Mouse (Mus musculus) G1E (cell line): ENCODE results near the gene Pkn3. TPM values are rescaled to one million over a fixed set of nuclear protein-coding genes. Genes with fewer than 3 reads are reported as not detected.
"Not testable (repeated sequence)": the region's sequence is repeated elsewhere in the genome, so short reads cannot be mapped to it uniquely, and the experiment has no call there.

Source experiments
- ATAC-seq: 2 replicates; pipeline ENCODE4 v1.8.0; 2016; ENCODE audit warnings: mild to moderate bottlenecking; ENCODE audit not compliant: insufficient number of reproducible peaks, poor library complexity, low FRiP score, severe bottlenecking; ENCODE audit errors: extremely low read depth
- DNase-seq: peaks from one replicate; pipeline ENCODE4 v3.0.0; 2012; ENCODE audit warnings: low spot score
- H3K27me3 ChIP-seq: 2 replicates; pipeline ENCODE4 v1.6.1; 2012; ENCODE audit warnings: mild to moderate bottlenecking, low read length, inconsistent platforms; ENCODE audit not compliant: insufficient read depth
- H3K36me3 ChIP-seq: replicated peaks from 2 replicates; pipeline ENCODE3; 2012; ENCODE audit warnings: mild to moderate bottlenecking, inconsistent platforms
- H3K4me1 ChIP-seq: 2 replicates; pipeline ENCODE4 v1.6.1; 2012; ENCODE audit warnings: low read depth, low read length, inconsistent platforms, mixed read lengths; ENCODE audit not compliant: insufficient read depth
- H3K4me3 ChIP-seq: 2 replicates; pipeline ENCODE4 v1.5.1; 2012; ENCODE audit warnings: low read depth, mild to moderate bottlenecking, inconsistent platforms, low read length, moderate library complexity, mixed read lengths
- H3K9me3 ChIP-seq: replicated peaks from 2 replicates; pipeline ENCODE4 v1.6.1; 2012; ENCODE audit warnings: inconsistent platforms
- CTCF ChIP-seq: IDR thresholded peaks from 2 replicates; pipeline ENCODE4 v1.5.1; 2012; ENCODE audit warnings: low read depth, low read length, inconsistent platforms, mixed read lengths
- GATA1 ChIP-seq: IDR thresholded peaks from 2 replicates; pipeline ENCODE4 v1.6.1; 2012; ENCODE audit warnings: borderline replicate concordance, low read length, inconsistent platforms, mixed read lengths
- GATA2 ChIP-seq: IDR thresholded peaks from 2 replicates; pipeline ENCODE4 v1.6.1; 2012; ENCODE audit warnings: low read depth, low read length, inconsistent platforms, borderline replicate concordance
- POLR2AphosphoS5 ChIP-seq: IDR thresholded peaks from 2 replicates; pipeline ENCODE4 v1.6.1; 2012; ENCODE audit warnings: low read depth, low read length, inconsistent platforms; ENCODE audit not compliant: insufficient replicate concordance
- TAL1 ChIP-seq: conservative IDR thresholded peaks from 2 replicates; pipeline ENCODE4 v1.6.1; 2012; ENCODE audit warnings: low read depth, low read length, inconsistent platforms, mixed read lengths
- polyA plus RNA-seq: library from polyadenylated mRNA; stranded (reverse); fragments of >175 nt; gene quantifications from 2 replicates; pipeline ENCODE4 v1.2.3, GENCODE M21; 2012
- total RNA-seq, 2 experiments: library from RNA; stranded (forward) in 1 of 2; stranded (reverse) in 1 of 2; fragments of 200-1000 nt in 1 of 2; fragments of >200 nt in 1 of 2; fragmentation: Nextera tagmentation in 1 of 2; gene quantifications; 2 replicates each; pipeline ENCODE4 v1.2.3; 2014 to 2017

Pkn3 gene
- total and polyA plus RNA-seq, 3 experiments: 2.4 to 14.5 (median 4.5) TPM

GRCm38 (mm10) chr2:30044550-30044949, 32.9 kb upstream of the Pkn3 start:
- H3K4me1 ChIP-seq: peaks cover 36% of the 10 kb centered on the region
- DNase-seq (no peak), ATAC-seq (no peak)
- H3K27me3 ChIP-seq: no peaks in the 10 kb centered on the region
- no peak overlapping the region for H3K4me3 ChIP-seq
- H3K36me3 ChIP-seq: peaks cover 65% of the 10 kb centered on the region
- H3K9me3 ChIP-seq: no peaks in the 10 kb centered on the region
- no peak for TF ChIP-seq GATA2
- TF ChIP-seq GATA1: no peak
- no peak for TF ChIP-seq TAL1
- TF ChIP-seq CTCF: no peak
- no peak for TF ChIP-seq POLR2AphosphoS5

DNA sequence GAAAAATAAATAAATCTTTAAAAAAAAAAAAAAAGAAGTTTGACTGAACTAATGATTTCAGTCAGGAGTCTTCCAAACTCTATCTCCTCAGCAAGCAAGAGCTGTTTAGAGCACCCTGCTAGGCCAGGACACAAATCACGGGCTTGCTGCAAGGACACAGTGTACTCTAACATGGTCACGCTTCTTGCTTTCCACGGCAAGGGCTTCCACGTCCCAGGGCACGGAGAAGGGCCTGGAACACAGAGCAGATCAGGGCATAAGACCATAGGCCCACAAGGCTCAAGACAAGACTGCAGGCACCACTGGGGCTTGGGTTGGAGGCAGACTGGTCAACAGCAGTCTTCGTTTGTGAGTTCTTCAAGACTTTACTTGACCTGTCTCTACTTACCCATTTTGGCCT, 30.4 kb upstream of the Pkn3 start:
- H3K4me3 ChIP-seq: peak overlapping the region; percentile 13; the same call in 1 of the 2 replicates
- no peak for ATAC-seq
- H3K9me3 ChIP-seq: no peaks in the 10 kb centered on the region
- H3K36me3 ChIP-seq: peaks cover 45% of the 10 kb centered on the region
- no peaks in the 10 kb centered on the region for H3K27me3 ChIP-seq
- peaks cover 41% of the 10 kb centered on the region for H3K4me1 ChIP-seq
- no peak for TF ChIP-seq POLR2AphosphoS5
- no peak for TF ChIP-seq GATA1
- TF ChIP-seq CTCF: no peak
- DNase-seq: no peak

- Histone ChIP-seq H3K9me3 (no peaks in the 10 kb centered on the region), H3K27me3 (no peaks in the 10 kb centered on the region), H3K4me1 (peaks cover 32% of the 10 kb centered on the region), H3K36me3 (peaks cover 36% of the 10 kb centered on the region), H3K4me3 (peak overlapping the region; percentile 81)
- no peak for ATAC-seq
- no peak for TF ChIP-seq CTCF
- peak; percentile 26 for DNase-seq
Measured at GRCm38 (mm10) chr2:30048101-30048501, 29.4 kb upstream of the Pkn3 start.

DNA sequence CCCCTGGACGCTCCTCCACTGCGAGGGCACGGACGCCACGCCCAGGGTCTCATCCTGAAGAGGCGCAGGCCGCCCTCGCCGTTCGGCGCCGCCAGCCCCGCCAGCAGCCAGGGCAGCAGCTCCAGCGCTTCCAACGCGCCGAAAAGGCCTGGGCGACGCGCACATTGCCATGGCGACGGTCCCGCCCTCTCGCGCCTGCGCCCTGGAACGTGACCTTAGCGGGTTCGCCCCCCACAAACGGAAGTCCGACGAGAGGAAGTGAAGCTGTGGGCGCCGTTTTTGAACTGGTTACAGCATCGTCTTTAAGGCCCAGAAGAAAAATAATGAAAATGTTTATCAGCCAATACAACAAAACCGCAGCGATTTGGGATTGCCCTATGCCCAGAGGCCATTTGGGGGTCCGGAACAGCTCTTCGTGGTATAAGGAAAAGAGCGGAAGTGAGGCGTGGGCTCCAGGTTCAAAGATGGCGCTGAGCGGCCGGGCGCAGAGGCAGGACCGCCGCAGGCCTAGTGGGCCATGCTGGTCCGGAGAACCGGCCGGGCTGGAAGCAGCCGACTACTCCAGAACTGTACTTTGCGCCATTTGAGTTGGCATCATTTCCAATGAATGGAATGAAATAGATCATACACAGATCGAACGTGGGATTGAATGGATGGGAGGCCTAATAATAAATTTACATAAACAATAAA, 28.6 kb upstream of the Pkn3 start, which contains the start of gene Wdr34:
Gene Wdr34, minus strand, starts transcription at position 183 of the 690 bp plus-strand sequence.
- no peak for TF ChIP-seq GATA2
- TF ChIP-seq CTCF: no peak
- TF ChIP-seq POLR2AphosphoS5: no peak
- no peak for TF ChIP-seq GATA1
- TF ChIP-seq TAL1: no peak
- H3K9me3 ChIP-seq: no peaks in the 10 kb centered on the region
- peak; percentile 89 for DNase-seq
- H3K27me3 ChIP-seq: peaks cover under 1% of the 10 kb centered on the region; the same call in 1 of the 2 replicates
- peak within 1 kb of the TSS; percentile 81 for H3K4me3 ChIP-seq
- peaks cover 33% of the 10 kb centered on the region for H3K36me3 ChIP-seq
- peaks cover 32% of the 10 kb centered on the region for H3K4me1 ChIP-seq
- peak; percentile 50 for ATAC-seq

GRCm38 (mm10) chr2:30049831-30050230, 27.7 kb upstream of the Pkn3 start:
- Histone ChIP-seq H3K36me3 (peaks cover 26% of the 10 kb centered on the region), H3K27me3 (peaks cover 3% of the 10 kb centered on the region; the same call in 1 of the 2 replicates), H3K4me3 (no peak overlapping the region), H3K9me3 (no peaks in the 10 kb centered on the region), H3K4me1 (peaks cover 34% of the 10 kb centered on the region)
- ATAC-seq (peak; percentile 50), DNase-seq (peak; percentile 73)
- TF ChIP-seq GATA2: no peak
- TF ChIP-seq TAL1: no peak
- TF ChIP-seq CTCF: no peak
- no peak for TF ChIP-seq GATA1
- no peak for TF ChIP-seq POLR2AphosphoS5

- Histone ChIP-seq H3K4me1 (peaks cover 27% of the 10 kb centered on the region), H3K4me3 (no peak overlapping the region), H3K9me3 (no peaks in the 10 kb centered on the region), H3K27me3 (peaks cover 3% of the 10 kb centered on the region; the same call in 1 of the 2 replicates), H3K36me3 (peaks cover 5% of the 10 kb centered on the region)
- ATAC-seq: no peak
- no peak for DNase-seq
- no peak for TF ChIP-seq TAL1
- no peak for TF ChIP-seq GATA2
- TF ChIP-seq CTCF: peak; percentile 72; the same call in 1 of the 2 replicates
- no peak for TF ChIP-seq POLR2AphosphoS5
- TF ChIP-seq GATA1: no peak
Measured at GRCm38 (mm10) chr2:30051992-30052761, 25.3 kb upstream of the Pkn3 start.

DNA sequence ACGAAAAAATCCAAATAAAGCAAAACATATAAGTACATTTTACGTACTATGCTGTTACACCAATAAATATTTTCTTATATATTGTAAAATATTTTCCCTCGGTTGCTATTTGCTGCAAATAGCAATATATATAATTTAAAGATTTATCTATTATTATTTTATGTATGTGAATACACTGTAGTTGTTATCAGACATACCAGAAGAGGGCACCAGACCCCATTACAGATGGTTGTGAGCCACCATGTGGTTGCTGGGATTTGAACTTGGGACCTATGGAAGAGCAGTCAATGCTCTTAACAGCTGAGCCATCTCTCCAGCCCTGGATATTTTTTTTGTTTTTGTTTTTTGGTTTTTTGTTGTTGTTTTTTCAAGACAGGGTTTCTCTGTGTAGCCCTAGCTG, 22.2 kb upstream of the Pkn3 start:
- H3K4me1 ChIP-seq: peaks cover 17% of the 10 kb centered on the region
- H3K27me3 ChIP-seq, H3K9me3 ChIP-seq, H3K36me3 ChIP-seq, H3K4me3 ChIP-seq, DNase-seq, ATAC-seq: not testable (repeated sequence)
